Mouse (Mus musculus): Measurements from ENCODE around the gene Plbd2. TPM values are rescaled to one million over a fixed set of nuclear protein-coding genes. Genes with fewer than 3 reads are reported as not detected.

Plbd2 gene
- 48.8 and 50.5 TPM in 2 replicates for polyA plus RNA-seq (2015; fragmentation: Nextera tagmentation; extraction: Ambion mirVana)

GRCm38 (mm10) chr5:120503144-120503795 is at the start of gene Plbd2:
Gene Plbd2 (minus strand): TSS chr5:120503625.
- Histone ChIP-seq H3K4me2 (ENCODE audit: low read depth, low read length) (peak within 1 kb of the TSS; percentile 96), H3K27me3 (ENCODE audit: control insufficient read depth, insufficient read depth, low read depth, low read length) (no peaks in the 10 kb centered on the region), H3K4me3 (ENCODE audit: low read length) (peak within 1 kb of the TSS; percentile 87), H3K9me3 (ENCODE audit: control insufficient read depth, low read length) (no peaks in the 10 kb centered on the region), H3K9ac (ENCODE audit: low read length) (peak within 1 kb of the TSS; percentile 93), H3K27ac (ENCODE audit: low read length) (no peak within 1 kb of the TSS), H3K36me3 (ENCODE audit: control insufficient read depth, insufficient read depth, low read length) (no peaks in the 10 kb centered on the region; the same call in 1 of the 2 replicates), H3K4me1 (replicated peaks; ENCODE audit: control insufficient read depth, insufficient read depth, low read length) (peaks cover 9% of the 10 kb centered on the region)
- ATAC-seq (ENCODE audit: low read depth) = peak; percentile 87
- 0% methylated on average over 40 of the region's 55 CpGs for WGBS

GRCm38 (mm10) chr5:120550673-120551072 is 47.2 kb upstream of the Plbd2 start:
- Histone ChIP-seq H3K36me3 (ENCODE audit: control insufficient read depth, insufficient read depth, low read length) (peaks cover 12% of the 10 kb centered on the region; the same call in 1 of the 2 replicates), H3K27me3 (ENCODE audit: control insufficient read depth, insufficient read depth, low read depth, low read length) (no peaks in the 10 kb centered on the region), H3K4me3 (ENCODE audit: low read length) (no peak overlapping the region), H3K4me2 (ENCODE audit: low read depth, low read length) (no peak overlapping the region), H3K9me3 (ENCODE audit: control insufficient read depth, low read length) (no peaks in the 10 kb centered on the region), H3K9ac (ENCODE audit: low read length) (no peak overlapping the region), H3K4me1 (replicated peaks; ENCODE audit: control insufficient read depth, insufficient read depth, low read length) (no peaks in the 10 kb centered on the region; the same call in 1 of the 2 replicates), H3K27ac (ENCODE audit: low read length) (no peak overlapping the region)
- no peak for ATAC-seq (ENCODE audit: low read depth)
- 91% methylated on average over 5 of the region's 5 CpGs for WGBS

- WGBS = 74% methylated on average over 5 of the region's 5 CpGs
- Histone ChIP-seq H3K36me3 (ENCODE audit: control insufficient read depth, insufficient read depth, low read length) (peaks cover 12% of the 10 kb centered on the region; the same call in 1 of the 2 replicates), H3K9ac (ENCODE audit: low read length) (no peak overlapping the region)
Observed at GRCm38 (mm10) chr5:120550137-120550536, 46.7 kb upstream of the Plbd2 start.

GRCm38 (mm10) chr5:120548236-120548850 is 44.9 kb upstream of the Plbd2 start:
- Histone ChIP-seq H3K9ac (ENCODE audit: low read length) (no peak overlapping the region), H3K36me3 (ENCODE audit: control insufficient read depth, insufficient read depth, low read length) (0 out of 2 replicates have a peak, but pooled peaks cover 4% of the 10 kb centered on the region), H3K9me3 (ENCODE audit: control insufficient read depth, low read length) (no peaks in the 10 kb centered on the region), H3K4me2 (ENCODE audit: low read depth, low read length) (no peak overlapping the region), H3K27me3 (ENCODE audit: control insufficient read depth, insufficient read depth, low read depth, low read length) (no peaks in the 10 kb centered on the region), H3K27ac (ENCODE audit: low read length) (no peak overlapping the region), H3K4me3 (ENCODE audit: low read length) (no peak overlapping the region), H3K4me1 (replicated peaks; ENCODE audit: control insufficient read depth, insufficient read depth, low read length) (no peaks in the 10 kb centered on the region; the same call in 1 of the 2 replicates)
- WGBS = 63% methylated on average over 11 of the region's 11 CpGs
- no peak for ATAC-seq (ENCODE audit: low read depth)

More at GRCm38 (mm10) chr5:120550137-120550536, 46.7 kb upstream of the Plbd2 start:
- H3K4me1 ChIP-seq (replicated peaks; ENCODE audit: control insufficient read depth, insufficient read depth, low read length) = no peaks in the 10 kb centered on the region; the same call in 1 of the 2 replicates
- no peak overlapping the region for H3K4me3 ChIP-seq (ENCODE audit: low read length)
- H3K27ac ChIP-seq (ENCODE audit: low read length) = no peak overlapping the region
- no peak overlapping the region for H3K4me2 ChIP-seq (ENCODE audit: low read depth, low read length)
- H3K9me3 ChIP-seq (ENCODE audit: control insufficient read depth, low read length) = no peaks in the 10 kb centered on the region
- no peak for ATAC-seq (ENCODE audit: low read depth)
- H3K27me3 ChIP-seq (ENCODE audit: control insufficient read depth, insufficient read depth, low read depth, low read length) = no peaks in the 10 kb centered on the region

GRCm38 (mm10) chr5:120536632-120537031 is 33.2 kb upstream of the Plbd2 start:
- H3K27ac ChIP-seq (ENCODE audit: low read length) = peak overlapping the region; percentile 59; the same call in 1 of the 2 replicates
- H3K36me3 ChIP-seq (ENCODE audit: control insufficient read depth, insufficient read depth, low read length) = peaks cover 22% of the 10 kb centered on the region
- H3K9me3 ChIP-seq (ENCODE audit: control insufficient read depth, low read length) = no peaks in the 10 kb centered on the region
- WGBS = 83% methylated on average over 5 of the region's 5 CpGs
- H3K4me3 ChIP-seq (ENCODE audit: low read length) = no peak overlapping the region
- H3K27me3 ChIP-seq (ENCODE audit: control insufficient read depth, insufficient read depth, low read depth, low read length) = no peaks in the 10 kb centered on the region
- peaks cover 22% of the 10 kb centered on the region for H3K4me1 ChIP-seq (replicated peaks; ENCODE audit: control insufficient read depth, insufficient read depth, low read length)
- no peak overlapping the region for H3K4me2 ChIP-seq (ENCODE audit: low read depth, low read length)
- no peak overlapping the region for H3K9ac ChIP-seq (ENCODE audit: low read length)
- ATAC-seq (ENCODE audit: low read depth) = no peak

GRCm38 (mm10) chr5:120536046-120536445 is 32.6 kb upstream of the Plbd2 start:
- Histone ChIP-seq H3K4me1 (replicated peaks; ENCODE audit: control insufficient read depth, insufficient read depth, low read length) (peaks cover 22% of the 10 kb centered on the region), H3K36me3 (ENCODE audit: control insufficient read depth, insufficient read depth, low read length) (peaks cover 22% of the 10 kb centered on the region), H3K9ac (ENCODE audit: low read length) (no peak overlapping the region), H3K27ac (ENCODE audit: low read length) (peak overlapping the region; percentile 59), H3K4me3 (ENCODE audit: low read length) (no peak overlapping the region), H3K4me2 (ENCODE audit: low read depth, low read length) (no peak overlapping the region), H3K27me3 (ENCODE audit: control insufficient read depth, insufficient read depth, low read depth, low read length) (no peaks in the 10 kb centered on the region), H3K9me3 (ENCODE audit: control insufficient read depth, low read length) (no peaks in the 10 kb centered on the region)
- ATAC-seq (ENCODE audit: low read depth) = peak; percentile 39; the same call in 1 of the 2 replicates
- WGBS = 66% methylated on average over 12 of the region's 13 CpGs

GRCm38 (mm10) chr5:120534686-120535075 is 31.3 kb upstream of the Plbd2 start:
- Histone ChIP-seq H3K4me1 (replicated peaks; ENCODE audit: control insufficient read depth, insufficient read depth, low read length) (peaks cover 22% of the 10 kb centered on the region), H3K4me3 (ENCODE audit: low read length) (no peak overlapping the region), H3K27me3 (ENCODE audit: control insufficient read depth, insufficient read depth, low read depth, low read length) (no peaks in the 10 kb centered on the region), H3K9ac (ENCODE audit: low read length) (peak overlapping the region; percentile 47; the same call in 1 of the 2 replicates), H3K36me3 (ENCODE audit: control insufficient read depth, insufficient read depth, low read length) (peaks cover 12% of the 10 kb centered on the region), H3K9me3 (ENCODE audit: control insufficient read depth, low read length) (no peaks in the 10 kb centered on the region), H3K4me2 (ENCODE audit: low read depth, low read length) (no peak overlapping the region), H3K27ac (ENCODE audit: low read length) (peak overlapping the region; percentile 80)
- 32% methylated on average over 2 of the region's 2 CpGs for WGBS
- ATAC-seq (ENCODE audit: low read depth) = peak; percentile 59

GRCm38 (mm10) chr5:120534071-120534685 is 30.8 kb upstream of the Plbd2 start:
- H3K9me3 ChIP-seq (ENCODE audit: control insufficient read depth, low read length) = no peaks in the 10 kb centered on the region
- peak overlapping the region; percentile 47; the same call in 1 of the 2 replicates for H3K9ac ChIP-seq (ENCODE audit: low read length)
- no peak overlapping the region for H3K4me2 ChIP-seq (ENCODE audit: low read depth, low read length)
- H3K4me1 ChIP-seq (replicated peaks; ENCODE audit: control insufficient read depth, insufficient read depth, low read length) = peaks cover 22% of the 10 kb centered on the region
- H3K4me3 ChIP-seq (ENCODE audit: low read length) = no peak overlapping the region
- H3K27ac ChIP-seq (ENCODE audit: low read length) = peak overlapping the region; percentile 80
- 67% methylated on average over 15 of the region's 15 CpGs for WGBS
- H3K27me3 ChIP-seq (ENCODE audit: control insufficient read depth, insufficient read depth, low read depth, low read length) = no peaks in the 10 kb centered on the region
- peaks cover 7% of the 10 kb centered on the region for H3K36me3 ChIP-seq (ENCODE audit: control insufficient read depth, insufficient read depth, low read length)
- ATAC-seq (ENCODE audit: low read depth) = peak; percentile 6; the same call in 1 of the 2 replicates

- WGBS = 73% methylated on average over 8 of the region's 8 CpGs
- Histone ChIP-seq H3K27ac (ENCODE audit: low read length) (no peak overlapping the region), H3K4me1 (replicated peaks; ENCODE audit: control insufficient read depth, insufficient read depth, low read length) (peaks cover 22% of the 10 kb centered on the region), H3K9me3 (ENCODE audit: control insufficient read depth, low read length) (no peaks in the 10 kb centered on the region), H3K9ac (ENCODE audit: low read length) (no peak overlapping the region), H3K4me2 (ENCODE audit: low read depth, low read length) (no peak overlapping the region), H3K36me3 (ENCODE audit: control insufficient read depth, insufficient read depth, low read length) (no peaks in the 10 kb centered on the region; the same call in 1 of the 2 replicates), H3K4me3 (ENCODE audit: low read length) (no peak overlapping the region), H3K27me3 (ENCODE audit: control insufficient read depth, insufficient read depth, low read depth, low read length) (no peaks in the 10 kb centered on the region)
- no peak for ATAC-seq (ENCODE audit: low read depth)
Observed at GRCm38 (mm10) chr5:120531631-120532030, 28.2 kb upstream of the Plbd2 start.
